Mouse (Mus musculus) heart, postnatal 0 days (tissue): ENCODE measurements around the gene Scaf8. TPM values are rescaled to one million over a fixed set of nuclear protein-coding genes. Genes with fewer than 3 reads are reported as not detected.

Experiments used
- ATAC-seq: fragments of 200-750 bp; cut with Nextera tagmentation; 2 replicates; pipeline ENCODE4 v1.8.0; 2017; ENCODE audit warnings: low read depth, moderate number of reproducible peaks, moderate library complexity; ENCODE audit not compliant: insufficient read depth
- DNase-seq: peaks from one replicate; pipeline ENCODE4 v3.0.0-alpha.2; 2016; ENCODE audit warnings: low spot score
- H3K27ac ChIP-seq: fragments of 300-500 bp; sonication (generic); 2 replicates; pipeline ENCODE4 v1.5.1; 2014; ENCODE audit warnings: low read depth, mild to moderate bottlenecking
- H3K27me3 ChIP-seq: fragments of 300-500 bp; sonication (generic); 2 replicates; pipeline ENCODE4 v1.6.1; 2014; ENCODE audit warnings: low read length, mixed read lengths; ENCODE audit not compliant: control insufficient read depth, insufficient read depth
- H3K36me3 ChIP-seq: fragments of 300-500 bp; sonication (generic); replicated peaks from 2 replicates; pipeline ENCODE4 v1.6.1; 2014; ENCODE audit warnings: low read length, mixed read lengths; ENCODE audit not compliant: control insufficient read depth, insufficient read depth
- H3K4me1 ChIP-seq: fragments of 300-500 bp; sonication (generic); 2 replicates; pipeline ENCODE4 v1.6.1; 2014; ENCODE audit warnings: antibody characterized with exemption; ENCODE audit not compliant: control insufficient read depth, insufficient read depth
- H3K4me2 ChIP-seq: fragments of 300-500 bp; sonication (generic); 2 replicates; pipeline ENCODE4 v1.6.1; 2014; ENCODE audit warnings: low read depth, mild to moderate bottlenecking, low read length, moderate library complexity
- H3K4me3 ChIP-seq: fragments of 300-500 bp; sonication (generic); 2 replicates; pipeline ENCODE4 v1.5.1; 2014; ENCODE audit warnings: low read depth, low read length
- H3K9ac ChIP-seq: fragments of 300-500 bp; sonication (generic); replicated peaks from 2 replicates; pipeline ENCODE4 v1.6.1; 2014; ENCODE audit warnings: low read depth, low read length, mixed read lengths
- H3K9me3 ChIP-seq: fragments of 300-500 bp; sonication (generic); replicated peaks from 2 replicates; pipeline ENCODE4 v1.6.1; 2016; ENCODE audit warnings: low read length; ENCODE audit not compliant: control insufficient read depth
- CTCF ChIP-seq: IDR thresholded peaks from 2 replicates; pipeline ENCODE4 v1.5.1; 2016; ENCODE audit warnings: antibody characterized with exemption, control low read depth, low read depth
- EP300 ChIP-seq: IDR thresholded peaks from 2 replicates; pipeline ENCODE4 v1.6.1; 2016; ENCODE audit warnings: antibody characterized with exemption, low read depth
- WGBS: fragments of 180-500 bp; shearing (Covaris S2); extraction: QIAGEN DNeasy Blood & Tissue Kit; methylation state at CpG from one replicate; pipeline ENCODE4 v1.1.7; 2014; 5-methylcytosine and 5-hydroxymethylcytosine counted together
- polyA plus RNA-seq: library from polyadenylated mRNA; unstranded; fragments of >200 nt; fragmentation: Nextera tagmentation; extraction: Ambion mirVana; gene quantifications from 2 replicates; pipeline ENCODE4 v1.2.1, GENCODE M21; 2015
- total RNA-seq: library from RNA; depleted of rRNA; stranded (reverse); fragments of >200 nt; gene quantifications from 2 replicates; pipeline ENCODE4 v1.2.3, GENCODE M21; 2014; ENCODE audit warnings: low replicate concordance

Gene Scaf8
- total and polyA plus RNA-seq, 2 experiments from 2014 or later: 8.4 to 25.5 TPM

DNA sequence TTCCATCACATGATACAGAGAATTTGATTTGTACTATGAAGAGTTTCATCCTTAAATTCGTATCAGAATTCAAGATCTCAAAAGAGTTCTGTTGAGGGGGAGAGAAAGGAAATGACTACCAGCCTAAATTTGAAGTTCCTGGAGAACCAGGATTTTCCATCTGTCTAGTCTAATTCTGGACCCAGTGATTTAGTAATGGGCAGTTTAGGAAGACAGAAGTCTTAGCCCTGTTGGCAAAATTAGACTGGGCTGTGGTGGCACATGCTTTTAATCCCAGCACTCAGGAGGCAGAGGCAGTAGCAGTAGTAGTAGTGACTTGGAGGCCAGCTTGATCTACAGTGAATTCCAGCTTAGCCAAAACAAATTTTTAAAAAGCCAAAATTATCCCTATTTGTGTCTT lies 93.7 kb downstream of the Scaf8 start:
- no peak overlapping the region for H3K4me2 ChIP-seq
- no peak overlapping the region for H3K4me3 ChIP-seq
- H3K4me1 ChIP-seq: 0 out of 2 replicates have a peak, but pooled peaks cover 6% of the 10 kb centered on the region
- ATAC-seq (no peak), DNase-seq (no peak)
- 66% methylated on average over 1 of the region's 1 CpGs for WGBS
- no peaks in the 10 kb centered on the region for H3K27me3 ChIP-seq
- TF ChIP-seq EP300 (no peak), CTCF (no peak)
- no peaks in the 10 kb centered on the region; the same call in 1 of the 2 replicates for H3K36me3 ChIP-seq
- no peak overlapping the region for H3K9ac ChIP-seq
- H3K27ac ChIP-seq: no peak overlapping the region
- H3K9me3 ChIP-seq: no peaks in the 10 kb centered on the region

DNA sequence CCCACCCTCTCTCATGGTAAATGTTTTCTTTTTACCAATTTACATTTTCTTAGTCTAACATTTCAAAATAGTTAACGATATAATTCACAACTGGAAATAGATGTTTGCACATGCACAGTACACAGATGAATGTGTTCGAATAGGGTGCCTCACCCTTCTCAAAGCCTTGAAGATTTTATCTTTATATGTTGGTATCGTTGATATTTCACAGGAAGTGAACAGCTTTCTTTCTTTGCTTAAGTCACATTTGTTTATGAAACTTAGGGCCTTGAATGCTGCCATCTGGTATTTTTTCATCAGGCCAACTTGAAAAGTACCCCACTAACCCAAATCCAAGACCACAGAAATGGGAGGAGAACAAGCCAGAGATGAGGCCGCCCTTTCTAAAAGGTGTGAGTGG lies 94.8 kb downstream of the Scaf8 start:
- Histone ChIP-seq H3K4me1 (0 out of 2 replicates have a peak, but pooled peaks cover 6% of the 10 kb centered on the region), H3K27ac (no peak overlapping the region), H3K9ac (no peak overlapping the region), H3K36me3 (no peaks in the 10 kb centered on the region; the same call in 1 of the 2 replicates), H3K4me2 (no peak overlapping the region), H3K27me3 (no peaks in the 10 kb centered on the region), H3K4me3 (no peak overlapping the region), H3K9me3 (no peaks in the 10 kb centered on the region)
- no peak for ATAC-seq
- TF ChIP-seq CTCF (no peak), EP300 (no peak)
- WGBS: 82% methylated on average over 4 of the region's 4 CpGs
- DNase-seq: no peak

DNA sequence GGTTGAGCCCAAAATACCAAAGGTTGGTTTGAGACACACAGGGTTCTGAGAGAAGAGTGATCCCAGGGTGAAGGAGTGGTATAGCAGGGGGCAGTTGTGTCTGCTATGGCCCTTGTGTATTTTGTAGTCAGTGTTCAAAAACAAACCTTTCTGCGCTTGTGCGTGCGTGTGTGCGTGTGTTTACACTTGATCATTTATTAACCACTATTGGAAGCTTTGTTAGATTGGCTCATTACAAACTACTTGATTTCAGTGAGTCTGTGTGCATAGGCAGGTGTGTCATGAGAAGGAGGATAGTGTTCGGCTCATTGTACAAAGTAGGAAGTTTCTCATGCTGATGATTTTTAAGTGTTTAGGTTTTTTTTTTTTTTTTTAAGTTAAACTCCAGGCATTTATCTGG lies 95.4 kb downstream of the Scaf8 start:
- no peak overlapping the region for H3K4me2 ChIP-seq
- H3K36me3 ChIP-seq: peaks cover under 1% of the 10 kb centered on the region; the same call in 1 of the 2 replicates
- 0 out of 2 replicates have a peak, but pooled peaks cover 6% of the 10 kb centered on the region for H3K4me1 ChIP-seq
- no peak overlapping the region for H3K9ac ChIP-seq
- H3K27ac ChIP-seq: no peak overlapping the region
- TF ChIP-seq CTCF (no peak), EP300 (no peak)
- WGBS: 92% methylated on average over 5 of the region's 5 CpGs
- ATAC-seq: no peak
- no peak for DNase-seq
- H3K9me3 ChIP-seq: no peaks in the 10 kb centered on the region
- H3K27me3 ChIP-seq: no peaks in the 10 kb centered on the region
- no peak overlapping the region for H3K4me3 ChIP-seq

DNA sequence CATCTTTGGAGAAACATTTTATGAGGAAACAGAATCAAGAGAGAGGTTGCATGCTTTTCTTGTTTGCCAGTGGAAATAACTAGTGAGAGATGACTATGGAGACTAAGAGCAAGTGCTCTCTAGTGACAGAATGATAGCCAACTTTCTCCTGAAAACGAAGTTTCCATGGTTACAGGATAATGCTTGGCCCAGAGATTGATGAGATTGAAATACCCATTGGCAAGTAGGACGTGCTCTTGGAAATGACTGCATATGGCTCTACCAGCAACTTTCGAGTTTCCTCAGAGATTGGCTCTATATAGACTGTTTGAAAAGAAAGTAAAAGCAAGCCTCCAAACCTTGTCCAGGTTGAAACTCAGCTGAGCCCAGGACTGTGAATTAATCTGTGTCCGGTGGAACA lies 97.3 kb downstream of the Scaf8 start:
- Histone ChIP-seq H3K27ac (no peak overlapping the region), H3K36me3 (peaks cover 10% of the 10 kb centered on the region; the same call in 1 of the 2 replicates), H3K4me2 (no peak overlapping the region), H3K9ac (no peak overlapping the region), H3K4me1 (no peaks in the 10 kb centered on the region), H3K27me3 (no peaks in the 10 kb centered on the region), H3K9me3 (no peaks in the 10 kb centered on the region), H3K4me3 (no peak overlapping the region)
- ATAC-seq (no peak), DNase-seq (no peak)
- 85% methylated on average over 4 of the region's 4 CpGs for WGBS
- TF ChIP-seq CTCF: no peak
- TF ChIP-seq EP300: no peak

DNA sequence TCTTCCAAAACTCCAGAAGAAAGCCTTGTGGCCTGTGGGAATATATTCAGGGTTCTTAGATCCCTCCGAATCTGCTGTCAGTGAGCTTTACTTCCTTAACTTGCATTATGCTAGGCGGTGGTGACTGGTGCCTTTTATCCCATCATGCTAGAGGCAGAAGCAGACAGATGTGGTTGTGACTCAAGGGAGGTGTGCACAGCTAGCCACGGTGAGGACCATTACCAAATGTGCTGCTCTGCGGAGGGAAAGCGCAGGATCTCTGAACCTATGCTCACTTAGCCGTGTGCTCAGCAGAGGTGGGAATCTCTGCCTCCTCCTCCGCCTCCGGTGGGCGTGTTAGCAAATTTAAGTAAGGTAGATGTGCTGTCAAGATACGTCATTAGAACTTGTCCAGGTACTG lies 98.1 kb downstream of the Scaf8 start:
- Histone ChIP-seq H3K9me3 (no peaks in the 10 kb centered on the region), H3K27ac (no peak overlapping the region), H3K36me3 (peaks cover 10% of the 10 kb centered on the region; the same call in 1 of the 2 replicates), H3K9ac (no peak overlapping the region), H3K27me3 (no peaks in the 10 kb centered on the region), H3K4me1 (no peaks in the 10 kb centered on the region), H3K4me3 (no peak overlapping the region), H3K4me2 (no peak overlapping the region)
- ATAC-seq (no peak), DNase-seq (no peak)
- TF ChIP-seq EP300 (no peak), CTCF (no peak)
- 92% methylated on average over 10 of the region's 10 CpGs for WGBS

DNA sequence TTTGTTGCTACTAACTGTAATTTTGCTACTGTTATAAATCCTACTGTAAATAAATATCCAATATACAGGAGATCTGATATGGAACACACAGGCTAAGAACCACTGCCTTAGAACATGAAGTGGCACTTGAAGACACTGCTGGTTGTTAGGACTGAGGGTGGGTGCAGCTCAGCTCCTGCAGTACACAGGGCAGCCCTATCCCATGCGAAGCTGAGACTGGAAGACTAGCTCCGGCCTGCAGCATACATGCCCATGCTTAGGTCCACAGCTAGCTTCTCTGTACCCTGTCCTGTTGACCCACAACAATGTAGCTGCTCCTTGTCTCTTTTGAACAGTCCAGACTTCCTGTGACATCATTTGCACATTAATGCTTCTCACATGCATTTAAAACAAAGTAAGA lies 100.1 kb downstream of the Scaf8 start:
- no peaks in the 10 kb centered on the region for H3K27me3 ChIP-seq
- H3K9me3 ChIP-seq: no peaks in the 10 kb centered on the region
- no peak overlapping the region for H3K4me3 ChIP-seq
- H3K27ac ChIP-seq: no peak overlapping the region
- H3K4me1 ChIP-seq: peaks cover 6% of the 10 kb centered on the region; the same call in 1 of the 2 replicates
- 92% methylated on average over 2 of the region's 2 CpGs for WGBS
- no peak for DNase-seq
- no peak for TF ChIP-seq EP300
- TF ChIP-seq CTCF: no peak
- H3K36me3 ChIP-seq: peaks cover 10% of the 10 kb centered on the region; the same call in 1 of the 2 replicates
- ATAC-seq: no peak
- no peak overlapping the region for H3K9ac ChIP-seq
- no peak overlapping the region for H3K4me2 ChIP-seq
